Comparison of ENCODE assay signal across 9 mouse cellular contexts in genomic region chr17:26505181-26505581, GRCm38 (mm10). TPM values are rescaled to one million over a fixed set of nuclear protein-coding genes. Genes with fewer than 3 reads are reported as not detected.
DNase-seq lines count a peak whose midpoint lies in the region; ATAC-seq and TF ChIP-seq lines count a peak whose summit lies in the region.
"Had no signal": no experiment of that assay in that cellular context is flagged by ENCODE, and none has a peak within 500 bp of the region (broad histone marks: within the 10 kb centered on the region; RNA-seq: fewer than 3 reads in every experiment).

No protein-coding gene starts in this region.

- no peak for DNase-seq in layer of hippocampus, adult 2 months (ENCODE audit: low spot score in 2 of 2)
- DNase-seq in layer of hippocampus, adult 9-11 months: no peak
- no peak for DNase-seq in retina, embryonic 14.5 days (ENCODE audit: low spot score)
- DNase-seq in testis, postnatal 10 days (ENCODE audit: low spot score): no peak
- no peak for DNase-seq in frontal cortex, postnatal 25 days (ENCODE audit: low spot score in 2 of 2)
- DNase-seq: gastrocnemius, postnatal 14 days had no signal

- 86% methylated on average over 3 of the region's 3 CpGs for WGBS in forebrain, embryonic 12.5 days
- WGBS in kidney, embryonic 14.5 days: 72% methylated on average over 3 of the region's 3 CpGs
- 70% methylated on average over 3 of the region's 3 CpGs for WGBS in midbrain, embryonic 16.5 days

- no peaks in the 10 kb centered on the region for H3K27me3 ChIP-seq in forebrain, embryonic 12.5 days
- no peaks in the 10 kb centered on the region for H3K27me3 ChIP-seq in kidney, embryonic 14.5 days (ENCODE audit: control insufficient read depth, insufficient read depth, low read length)
- H3K27me3 ChIP-seq in midbrain, embryonic 16.5 days (ENCODE audit: control insufficient read depth, insufficient read depth, low read depth, low read length): no peaks in the 10 kb centered on the region

- TF ChIP-seq CTCF in layer of hippocampus, adult 2 months (conservative IDR thresholded peaks at IDR 0.05): no peak

- ATAC-seq in forebrain, embryonic 12.5 days (ENCODE audit: low FRiP score): no peak
- ATAC-seq in kidney, embryonic 14.5 days (ENCODE audit: low FRiP score, low TSS enrichment): no peak
- no peak for ATAC-seq in midbrain, embryonic 16.5 days

- peaks cover 7% of the 10 kb centered on the region for H3K36me3 ChIP-seq in forebrain, embryonic 12.5 days (replicated peaks)
- H3K36me3 ChIP-seq in kidney, embryonic 14.5 days (ENCODE audit: control insufficient read depth, insufficient read depth, low read length): peaks cover 9% of the 10 kb centered on the region
- no peaks in the 10 kb centered on the region for H3K36me3 ChIP-seq in midbrain, embryonic 16.5 days (ENCODE audit: control insufficient read depth, insufficient read depth, low read length)

- no peaks in the 10 kb centered on the region for H3K9me3 ChIP-seq in forebrain, embryonic 12.5 days
- no peaks in the 10 kb centered on the region for H3K9me3 ChIP-seq in kidney, embryonic 14.5 days (ENCODE audit: control insufficient read depth, low read length)
- H3K9me3 ChIP-seq in midbrain, embryonic 16.5 days (replicated peaks; ENCODE audit: control insufficient read depth, low read length, poor library complexity, severe bottlenecking): no peaks in the 10 kb centered on the region

- no peak overlapping the region for H3K9ac ChIP-seq in forebrain, embryonic 12.5 days
- no peak overlapping the region for H3K9ac ChIP-seq in kidney, embryonic 14.5 days (ENCODE audit: low read depth, low read length)
- no peak overlapping the region for H3K9ac ChIP-seq in midbrain, embryonic 16.5 days (ENCODE audit: low read depth, low read length)

- H3K4me3 ChIP-seq in layer of hippocampus, adult 2 months: peak overlapping the region; percentile 77
- no peak overlapping the region for H3K4me3 ChIP-seq in forebrain, embryonic 12.5 days (replicated peaks)
- no peak overlapping the region for H3K4me3 ChIP-seq in kidney, embryonic 14.5 days (ENCODE audit: low read length)
- H3K4me3 ChIP-seq in midbrain, embryonic 16.5 days (ENCODE audit: low read depth, low read length): no peak overlapping the region

- H3K4me2 ChIP-seq in forebrain, embryonic 12.5 days: peak overlapping the region; percentile 15; the same call in 1 of the 2 replicates
- peak overlapping the region; percentile 17; the same call in 1 of the 2 replicates for H3K4me2 ChIP-seq in kidney, embryonic 14.5 days (replicated peaks; ENCODE audit: low read depth, low read length)
- H3K4me2 ChIP-seq in midbrain, embryonic 16.5 days (ENCODE audit: low read length): peak overlapping the region; percentile 8; the same call in 1 of the 2 replicates

- H3K27ac ChIP-seq in layer of hippocampus, adult 2 months: peak overlapping the region; percentile 98
- no peak overlapping the region for H3K27ac ChIP-seq in forebrain, embryonic 12.5 days
- no peak overlapping the region; the same call in 1 of the 2 replicates for H3K27ac ChIP-seq in kidney, embryonic 14.5 days (ENCODE audit: low read depth, low read length)
- no peak overlapping the region for H3K27ac ChIP-seq in midbrain, embryonic 16.5 days (ENCODE audit: low read length)

- H3K4me1 ChIP-seq in forebrain, embryonic 12.5 days: peaks cover 61% of the 10 kb centered on the region
- peaks cover 36% of the 10 kb centered on the region for H3K4me1 ChIP-seq in kidney, embryonic 14.5 days (ENCODE audit: control insufficient read depth, insufficient read depth, low read length)
- H3K4me1 ChIP-seq in midbrain, embryonic 16.5 days (ENCODE audit: control insufficient read depth, insufficient read depth, low read length): peaks cover 43% of the 10 kb centered on the region

RNA-seq across cellular contexts. Expression of gene Ergic1, which starts 56.1 kb away (rescaled TPM):
- total RNA-seq in layer of hippocampus, adult 2 months (2021): 100 to 1,000 TPM; 121 to 124 TPM
- 99.9 and 105 TPM in 2 replicates for polyA plus RNA-seq in forebrain, embryonic 12.5 days (2016; fragmentation: Nextera tagmentation; extraction: Ambion mirVana)
- polyA plus RNA-seq in kidney, embryonic 14.5 days (2014; fragmentation: Nextera tagmentation; extraction: Ambion mirVana): 141 and 150 TPM in 2 replicates
- polyA plus RNA-seq in midbrain, embryonic 16.5 days (2015; fragmentation: Nextera tagmentation; extraction: Ambion mirVana): 102 and 103 TPM in 2 replicates

RNA-seq across cellular contexts. Expression of gene Dusp1, which starts 56.7 kb away (rescaled TPM):
- 10 to 100 TPM; 14.9 to 20.9 TPM for total RNA-seq in layer of hippocampus, adult 2 months (2021)
- polyA plus RNA-seq in forebrain, embryonic 12.5 days (2016; fragmentation: Nextera tagmentation; extraction: Ambion mirVana): 39.8 and 47.2 TPM in 2 replicates
- 19.3 and 19.8 TPM in 2 replicates for polyA plus RNA-seq in kidney, embryonic 14.5 days (2014; fragmentation: Nextera tagmentation; extraction: Ambion mirVana)
- polyA plus RNA-seq in midbrain, embryonic 16.5 days (2015; fragmentation: Nextera tagmentation; extraction: Ambion mirVana): 33.4 and 35.1 TPM in 2 replicates
